Mouse (Mus musculus): ENCODE measurements around the gene Sh3bp5l. TPM values are rescaled to one million over a fixed set of nuclear protein-coding genes. Genes with fewer than 3 reads are reported as not detected.
A peak's percentile ranks its signal among the peaks of the same experiment; 100 is the strongest.

Sh3bp5l gene
- polyA plus RNA-seq, 1 experiment from 2014 or later: 13.2 TPM

DNA sequence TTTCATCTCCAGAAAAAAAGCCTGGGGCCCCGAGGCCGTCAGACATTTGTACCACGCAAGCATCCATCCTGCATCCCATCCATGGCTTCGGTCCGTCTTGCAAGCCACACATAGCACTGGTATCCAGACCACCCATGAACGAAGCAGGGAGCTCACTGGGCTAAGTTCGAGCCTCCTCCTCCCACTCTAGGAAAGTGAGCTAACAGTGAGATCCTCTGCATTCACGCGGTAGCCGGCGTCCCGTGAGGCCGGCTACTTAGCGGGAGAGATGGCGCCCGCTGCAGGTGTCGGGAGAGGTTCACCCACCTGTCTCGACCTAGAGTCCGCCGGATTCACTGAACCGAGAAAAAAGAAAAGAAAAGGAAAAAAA, 633 bp upstream of the Sh3bp5l start:
- WGBS: under 1% methylated on average over 21 of the region's 21 CpGs
- H3K4me1 ChIP-seq (replicated peaks; ENCODE audit: control insufficient read depth, insufficient read depth, low read length): peaks cover 15% of the 10 kb centered on the region

GRCm38 (mm10) chr11:58331149-58331495, 598 bp downstream of the Sh3bp5l start:
- H3K9me3 ChIP-seq (ENCODE audit: control insufficient read depth): no peaks in the 10 kb centered on the region
- ATAC-seq: no peak; the same call in 1 of the 2 replicates

More for the DNA sequence above, 633 bp upstream of the Sh3bp5l start:
- Histone ChIP-seq H3K27me3 (replicated peaks; ENCODE audit: control insufficient read depth, insufficient read depth, low read length) (no peaks in the 10 kb centered on the region), H3K9ac (ENCODE audit: low read depth, low read length) (peak overlapping the region; percentile 60), H3K4me3 (ENCODE audit: low read depth, low read length) (peak overlapping the region; percentile 77), H3K4me2 (replicated peaks; ENCODE audit: low read depth) (peak overlapping the region; percentile 85), H3K36me3 (ENCODE audit: control insufficient read depth, insufficient read depth) (peaks cover 20% of the 10 kb centered on the region), H3K27ac (ENCODE audit: low read depth, low read length) (peak overlapping the region; percentile 71; the same call in 1 of the 2 replicates), H3K9me3 (ENCODE audit: control insufficient read depth) (no peaks in the 10 kb centered on the region)
- peak; percentile 27 for TF ChIP-seq CTCF (IDR thresholded peaks at IDR 0.05; ENCODE audit: low read depth)
- ATAC-seq: peak; percentile 15

GRCm38 (mm10) chr11:58331546-58331945, 1.0 kb downstream of the Sh3bp5l start:
- 62% methylated on average over 6 of the region's 6 CpGs for WGBS
- no peaks in the 10 kb centered on the region for H3K9me3 ChIP-seq (ENCODE audit: control insufficient read depth)
- H3K27ac ChIP-seq (ENCODE audit: low read depth, low read length): 0 out of 2 replicates have a peak overlapping the region, but pooled peaks have one; percentile 28
- no peaks in the 10 kb centered on the region for H3K27me3 ChIP-seq (replicated peaks; ENCODE audit: control insufficient read depth, insufficient read depth, low read length)
- peak overlapping the region; percentile 77 for H3K4me3 ChIP-seq (ENCODE audit: low read depth, low read length)
- peaks cover 15% of the 10 kb centered on the region for H3K4me1 ChIP-seq (replicated peaks; ENCODE audit: control insufficient read depth, insufficient read depth, low read length)
- peaks cover 21% of the 10 kb centered on the region for H3K36me3 ChIP-seq (ENCODE audit: control insufficient read depth, insufficient read depth)
- TF ChIP-seq CTCF (IDR thresholded peaks at IDR 0.05; ENCODE audit: low read depth): no peak
- peak overlapping the region; percentile 85 for H3K4me2 ChIP-seq (replicated peaks; ENCODE audit: low read depth)
- ATAC-seq: no peak
- peak overlapping the region; percentile 62 for H3K9ac ChIP-seq (ENCODE audit: low read depth, low read length)

More at GRCm38 (mm10) chr11:58331149-58331495, 598 bp downstream of the Sh3bp5l start:
- peak overlapping the region; percentile 85 for H3K4me2 ChIP-seq (replicated peaks; ENCODE audit: low read depth)
- H3K9ac ChIP-seq (ENCODE audit: low read depth, low read length): peak overlapping the region; percentile 62
- TF ChIP-seq CTCF (IDR thresholded peaks at IDR 0.05; ENCODE audit: low read depth): no peak
- no peaks in the 10 kb centered on the region for H3K27me3 ChIP-seq (replicated peaks; ENCODE audit: control insufficient read depth, insufficient read depth, low read length)
- H3K36me3 ChIP-seq (ENCODE audit: control insufficient read depth, insufficient read depth): peaks cover 21% of the 10 kb centered on the region
- WGBS: 7% methylated on average over 10 of the region's 10 CpGs
- H3K27ac ChIP-seq (ENCODE audit: low read depth, low read length): peak overlapping the region; percentile 58; the same call in 1 of the 2 replicates
- peak overlapping the region; percentile 77 for H3K4me3 ChIP-seq (ENCODE audit: low read depth, low read length)
- peaks cover 15% of the 10 kb centered on the region for H3K4me1 ChIP-seq (replicated peaks; ENCODE audit: control insufficient read depth, insufficient read depth, low read length)

DNA sequence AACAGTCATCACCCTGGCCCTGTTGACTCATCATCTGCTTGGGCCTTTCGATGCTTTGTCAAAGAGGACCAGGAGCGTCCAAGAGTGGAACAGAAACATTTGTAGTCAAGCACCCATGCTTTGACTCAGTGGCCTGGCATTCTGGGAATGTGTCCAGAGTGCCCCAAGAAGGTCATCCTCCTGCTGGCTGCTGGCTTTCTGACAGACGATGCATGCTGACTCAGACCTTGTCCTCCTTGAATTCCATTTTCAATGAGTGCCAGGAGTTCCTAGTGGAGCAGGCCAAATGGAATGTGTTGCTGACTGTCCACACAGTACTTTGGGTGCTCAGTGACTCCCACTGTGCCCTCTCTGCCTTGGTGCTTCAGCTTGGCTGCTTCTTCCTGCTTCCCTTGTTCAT, 4.2 kb downstream of the Sh3bp5l start:
- Histone ChIP-seq H3K9ac (ENCODE audit: low read depth, low read length) (no peak overlapping the region), H3K27me3 (replicated peaks; ENCODE audit: control insufficient read depth, insufficient read depth, low read length) (no peaks in the 10 kb centered on the region), H3K9me3 (ENCODE audit: control insufficient read depth) (no peaks in the 10 kb centered on the region), H3K36me3 (ENCODE audit: control insufficient read depth, insufficient read depth) (peaks cover 35% of the 10 kb centered on the region), H3K4me3 (ENCODE audit: low read depth, low read length) (no peak overlapping the region), H3K4me1 (replicated peaks; ENCODE audit: control insufficient read depth, insufficient read depth, low read length) (peaks cover 10% of the 10 kb centered on the region; the same call in 1 of the 2 replicates), H3K27ac (ENCODE audit: low read depth, low read length) (no peak overlapping the region), H3K4me2 (replicated peaks; ENCODE audit: low read depth) (no peak overlapping the region)
- TF ChIP-seq CTCF (IDR thresholded peaks at IDR 0.05; ENCODE audit: low read depth): no peak
- WGBS: 76% methylated on average over 3 of the region's 3 CpGs
- no peak for ATAC-seq

GRCm38 (mm10) chr11:58346745-58347144, 16.2 kb downstream of the Sh3bp5l start:
- WGBS: 74% methylated on average over 4 of the region's 4 CpGs
- H3K4me3 ChIP-seq (ENCODE audit: low read depth, low read length): no peak overlapping the region
- no peak overlapping the region for H3K27ac ChIP-seq (ENCODE audit: low read depth, low read length)

DNA sequence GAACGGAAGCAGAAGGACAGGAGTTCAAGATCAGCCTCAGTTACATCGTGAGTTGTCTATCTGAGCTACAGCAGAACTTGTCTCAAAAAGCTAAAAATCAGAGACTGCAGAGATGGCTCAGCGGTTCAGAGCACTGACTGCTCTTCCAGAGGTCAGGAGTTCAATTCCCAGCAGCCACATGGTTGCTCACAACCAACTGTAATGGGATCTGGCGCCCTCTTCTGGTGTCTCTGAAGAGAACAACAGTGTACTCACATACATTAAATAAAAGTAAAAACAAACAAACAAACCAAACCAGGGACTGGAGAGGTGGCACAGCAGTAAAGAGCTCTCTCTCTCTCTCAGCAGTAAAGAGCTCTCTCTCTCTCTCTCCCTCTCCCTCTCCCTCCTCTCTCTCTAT, 20.1 kb downstream of the Sh3bp5l start:
- Histone ChIP-seq H3K27me3 (replicated peaks; ENCODE audit: control insufficient read depth, insufficient read depth, low read length) (no peaks in the 10 kb centered on the region), H3K4me3 (ENCODE audit: low read depth, low read length) (no peak overlapping the region), H3K36me3 (ENCODE audit: control insufficient read depth, insufficient read depth) (peaks cover 17% of the 10 kb centered on the region), H3K4me2 (replicated peaks; ENCODE audit: low read depth) (no peak overlapping the region), H3K9me3 (ENCODE audit: control insufficient read depth) (no peaks in the 10 kb centered on the region), H3K9ac (ENCODE audit: low read depth, low read length) (no peak overlapping the region), H3K4me1 (replicated peaks; ENCODE audit: control insufficient read depth, insufficient read depth, low read length) (peaks cover 4% of the 10 kb centered on the region; the same call in 1 of the 2 replicates), H3K27ac (ENCODE audit: low read depth, low read length) (no peak overlapping the region)
- ATAC-seq: no peak
- WGBS: 75% methylated on average over 4 of the region's 4 CpGs
- TF ChIP-seq CTCF (IDR thresholded peaks at IDR 0.05; ENCODE audit: low read depth): peak; percentile 46

More at GRCm38 (mm10) chr11:58346745-58347144, 16.2 kb downstream of the Sh3bp5l start:
- H3K27me3 ChIP-seq (replicated peaks; ENCODE audit: control insufficient read depth, insufficient read depth, low read length): no peaks in the 10 kb centered on the region
- H3K9me3 ChIP-seq (ENCODE audit: control insufficient read depth): no peaks in the 10 kb centered on the region
- H3K9ac ChIP-seq (ENCODE audit: low read depth, low read length): no peak overlapping the region
- no peaks in the 10 kb centered on the region for H3K4me1 ChIP-seq (replicated peaks; ENCODE audit: control insufficient read depth, insufficient read depth, low read length)
- no peak overlapping the region for H3K4me2 ChIP-seq (replicated peaks; ENCODE audit: low read depth)
- peaks cover 41% of the 10 kb centered on the region for H3K36me3 ChIP-seq (ENCODE audit: control insufficient read depth, insufficient read depth)
- no peak for TF ChIP-seq CTCF (IDR thresholded peaks at IDR 0.05; ENCODE audit: low read depth)
- ATAC-seq: no peak
